Mouse (Mus musculus): ENCODE measurements around the gene Upp2.

The Upp2 gene

DNA sequence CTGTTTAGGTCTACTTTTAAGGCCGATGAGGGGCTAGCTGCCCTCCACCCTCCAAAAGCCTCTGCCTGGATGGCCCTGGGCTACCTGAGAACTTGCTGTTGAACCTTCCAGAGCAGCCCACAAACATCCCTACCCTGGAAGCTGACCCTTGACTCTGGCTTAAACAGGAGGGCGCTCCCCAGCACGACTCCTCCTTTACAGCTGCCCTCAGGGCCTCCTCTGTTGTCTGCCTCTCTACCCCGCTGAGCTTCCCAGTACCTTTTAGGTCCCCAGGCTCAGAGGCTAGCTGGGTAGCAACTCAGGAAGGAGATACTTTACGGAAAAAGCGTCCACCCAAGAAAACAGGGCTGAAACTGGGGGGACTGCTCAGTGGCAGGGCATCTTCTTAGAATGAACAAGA lies 15.2 kb upstream of the Upp2 start:
- DNase-seq (ENCODE audit: low read depth, low spot score) = no peak

DNA sequence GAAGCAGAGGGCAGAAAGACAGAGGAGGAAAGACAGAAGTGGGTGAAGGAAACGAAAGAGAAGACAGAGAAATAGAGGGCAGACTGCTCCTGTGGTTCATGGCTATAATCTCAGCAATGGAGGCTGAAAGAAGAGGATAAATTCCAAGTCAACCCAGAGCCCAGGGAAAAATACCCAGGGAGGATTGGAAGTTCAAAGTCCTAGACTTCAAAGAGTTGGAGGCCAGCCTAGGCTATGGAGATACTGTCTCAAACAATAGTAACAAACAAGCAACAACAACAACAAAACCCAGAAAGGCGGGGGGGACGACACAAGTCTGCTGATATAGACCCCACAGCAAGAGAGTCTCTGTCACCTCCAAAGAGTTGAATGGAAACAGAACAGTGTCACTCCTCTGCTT lies 14.8 kb upstream of the Upp2 start:
- no peak for DNase-seq (ENCODE audit: low read depth, low spot score)

GRCm38 (mm10) chr2:58557045-58557845 lies 9.9 kb upstream of the Upp2 start:
- DNase-seq (ENCODE audit: low read depth, low spot score) = no peak

- DNase-seq (ENCODE audit: low read depth, low spot score) = no peak
Measured at GRCm38 (mm10) chr2:58562137-58562536, 5.0 kb upstream of the Upp2 start.

DNA sequence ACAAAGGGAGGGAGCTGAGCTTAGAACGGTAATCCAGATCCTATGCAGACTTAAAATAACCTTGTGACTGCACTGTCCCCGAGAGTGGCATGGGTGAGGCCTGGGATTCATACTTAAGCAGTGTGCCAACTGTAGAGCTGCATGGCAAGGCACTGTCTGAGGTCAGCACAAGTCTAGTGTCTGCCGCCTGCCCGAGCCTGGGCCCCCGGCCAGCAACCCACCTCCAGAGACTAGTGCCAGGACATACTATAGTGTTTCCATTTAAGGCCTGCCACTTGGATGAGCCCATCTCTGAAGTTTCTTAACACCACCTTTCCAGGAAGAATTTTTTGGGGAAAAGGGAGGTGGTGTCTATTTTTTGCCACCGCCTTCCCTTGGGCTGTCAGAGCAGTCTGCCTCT lies 1.8 kb upstream of the Upp2 start:
- no peak for DNase-seq (ENCODE audit: low read depth, low spot score)

GRCm38 (mm10) chr2:58566049-58566409 lies 1.1 kb upstream of the Upp2 start:
- DNase-seq (ENCODE audit: low read depth, low spot score) = no peak

DNA sequence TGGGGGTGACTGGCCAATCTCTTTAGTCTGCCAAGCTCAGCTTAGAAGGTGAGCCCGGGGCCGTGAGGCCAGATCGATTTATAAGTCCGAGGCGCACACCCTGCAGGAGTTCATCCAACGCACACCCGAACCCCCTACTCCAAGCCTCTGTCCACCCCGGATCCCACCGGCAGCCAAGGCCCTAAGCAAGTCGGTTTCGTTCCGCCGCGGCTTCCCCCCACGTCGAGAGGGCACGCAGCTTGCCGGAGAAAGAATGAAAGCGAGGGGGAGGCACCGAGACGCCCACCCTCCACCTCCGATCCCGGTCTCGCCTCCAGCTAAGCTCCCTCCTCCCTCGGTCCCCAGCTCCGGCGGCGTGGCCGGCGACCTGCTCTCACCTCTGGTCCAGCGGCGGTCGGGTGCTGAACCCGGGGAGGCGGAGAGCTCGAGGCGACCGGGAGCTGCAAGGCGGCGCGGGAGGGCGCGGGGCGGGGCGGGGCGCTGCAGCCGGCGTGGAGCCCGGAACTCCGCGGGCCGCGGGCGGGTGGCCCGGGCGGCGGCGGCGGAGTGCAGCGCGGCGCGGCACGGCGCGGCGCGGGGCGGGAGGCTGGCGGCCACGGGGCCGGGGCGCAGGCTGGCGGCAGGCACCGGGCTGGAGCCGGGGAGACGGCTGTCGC lies 560 bp upstream of the Upp2 start:
- DNase-seq (ENCODE audit: low read depth, low spot score) = peak; percentile 54

GRCm38 (mm10) chr2:58567866-58568719 lies 995 bp downstream of the Upp2 start:
- no peak for DNase-seq (ENCODE audit: low read depth, low spot score)

DNA sequence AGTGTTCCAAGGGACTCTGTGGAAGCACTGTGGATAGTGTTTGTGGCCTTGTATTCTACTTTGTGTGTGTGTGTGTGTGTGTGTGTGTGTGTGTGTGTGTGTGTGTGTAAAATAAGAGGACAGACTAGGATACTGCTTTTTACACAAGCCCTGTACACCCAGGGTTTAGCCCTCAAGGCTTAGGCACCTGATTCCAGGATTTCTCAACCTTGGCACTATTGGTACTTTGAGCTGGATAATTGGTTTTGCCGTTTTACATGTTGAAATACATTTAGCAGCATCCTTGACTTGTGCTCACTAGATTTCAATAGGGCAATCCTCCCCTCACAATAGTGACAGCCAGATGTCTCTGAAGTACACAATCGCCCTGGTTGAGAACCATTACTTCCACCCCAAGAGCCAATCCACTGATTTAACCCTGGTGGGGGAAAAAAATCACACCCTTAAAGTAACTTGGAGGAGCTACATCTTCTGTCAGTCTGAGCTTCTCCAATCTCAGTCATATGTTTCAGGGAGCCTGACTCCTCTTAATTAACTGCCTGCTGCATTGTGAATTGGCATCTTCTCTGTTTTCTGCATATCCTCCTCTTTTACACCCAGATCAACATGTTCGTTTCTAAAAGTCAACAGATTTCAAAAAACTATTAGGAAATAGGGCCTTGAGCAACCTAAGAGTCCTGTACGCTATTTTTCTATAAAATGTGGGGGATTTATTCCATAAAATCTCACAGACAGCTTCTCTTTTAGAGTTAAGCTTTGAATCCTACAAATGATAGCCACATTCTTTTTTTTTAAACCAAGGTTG lies 1.9 kb downstream of the Upp2 start:
- DNase-seq (ENCODE audit: low read depth, low spot score) = no peak

- no peak for DNase-seq (ENCODE audit: low read depth, low spot score)
Measured at GRCm38 (mm10) chr2:58574167-58574566, 7.1 kb downstream of the Upp2 start.

GRCm38 (mm10) chr2:58586311-58586710 lies 19.2 kb downstream of the Upp2 start:
- DNase-seq (ENCODE audit: low read depth, low spot score) = no peak

- DNase-seq (ENCODE audit: low read depth, low spot score) = no peak
Measured at GRCm38 (mm10) chr2:58589637-58590036, 22.5 kb downstream of the Upp2 start.

DNA sequence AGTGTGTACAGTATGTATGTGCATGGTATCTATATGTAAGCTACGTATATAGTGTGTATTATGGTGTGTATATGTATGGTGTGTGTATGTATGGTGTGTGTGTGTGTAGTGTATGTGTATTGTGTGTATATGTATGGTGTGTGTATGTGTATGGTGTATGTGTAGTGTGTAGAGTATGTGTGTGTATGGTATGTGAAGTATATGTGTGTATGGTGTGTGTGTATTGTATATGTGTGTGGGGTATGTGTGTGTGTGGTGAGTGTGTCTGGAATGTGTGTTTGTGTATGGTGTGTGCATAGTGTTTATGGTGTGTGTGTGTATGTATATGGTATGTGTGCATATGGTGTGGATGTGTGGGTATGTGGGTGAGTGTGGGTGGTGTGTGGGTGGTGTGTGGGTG lies 23.0 kb downstream of the Upp2 start:
- no peak for DNase-seq (ENCODE audit: low read depth, low spot score)

- DNase-seq (ENCODE audit: low read depth, low spot score) = no peak
Measured at GRCm38 (mm10) chr2:58595350-58595749, 28.3 kb downstream of the Upp2 start.

DNA sequence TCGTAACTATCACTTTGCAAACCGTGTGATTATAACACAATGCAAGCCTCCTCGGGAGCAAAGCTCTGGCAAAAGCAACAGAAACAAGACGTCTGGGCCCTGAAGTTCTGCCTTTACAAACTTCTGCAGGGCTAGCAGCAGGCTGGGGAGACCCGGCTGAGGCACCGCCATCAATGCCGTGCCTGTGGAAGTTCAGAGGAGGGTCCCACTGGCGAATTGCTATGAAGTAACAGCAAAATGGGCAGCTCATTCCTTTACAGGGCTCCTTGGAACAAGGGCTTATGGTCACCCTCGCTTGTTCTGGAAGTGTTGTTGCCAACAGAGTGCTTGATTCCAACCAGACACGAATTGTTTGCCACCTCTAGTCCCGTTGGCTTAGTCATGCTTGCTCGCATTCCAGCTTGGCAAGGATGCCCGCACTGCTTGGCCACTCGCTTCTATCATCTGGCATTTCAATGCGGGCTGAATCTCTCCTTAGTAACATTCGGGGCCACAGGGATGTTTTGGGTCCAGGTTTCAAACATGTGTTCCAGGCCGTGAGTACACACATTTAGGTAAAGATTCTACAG lies 29.8 kb downstream of the Upp2 start:
- DNase-seq (ENCODE audit: low read depth, low spot score) = no peak

GRCm38 (mm10) chr2:58597556-58597955 lies 30.5 kb downstream of the Upp2 start:
- DNase-seq (ENCODE audit: low read depth, low spot score) = no peak

- no peak for DNase-seq (ENCODE audit: low read depth, low spot score)
Measured at GRCm38 (mm10) chr2:58599639-58600038, 32.5 kb downstream of the Upp2 start.

- no peak for DNase-seq (ENCODE audit: low read depth, low spot score)
Measured at GRCm38 (mm10) chr2:58601382-58601781, 34.3 kb downstream of the Upp2 start.

DNA sequence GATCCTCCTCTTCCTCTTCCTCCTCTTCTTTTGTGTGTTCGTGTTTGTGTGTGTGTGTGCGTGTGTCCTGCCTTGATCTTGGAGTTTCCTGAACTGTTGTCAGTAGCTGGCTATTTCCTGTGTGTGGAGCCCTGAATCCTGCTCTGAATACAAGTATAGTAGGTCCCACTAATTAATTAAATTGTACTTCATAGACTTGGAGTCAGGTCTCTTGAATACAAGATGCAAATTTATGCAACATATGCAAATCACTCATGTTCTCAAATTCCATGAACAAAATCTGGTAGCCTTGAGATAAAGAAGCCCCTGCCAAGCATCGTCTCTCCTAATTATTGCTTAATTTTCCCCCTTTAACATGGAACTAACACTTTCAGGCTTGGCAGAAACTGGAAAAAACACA lies 36.3 kb downstream of the Upp2 start:
- DNase-seq (ENCODE audit: low read depth, low spot score) = no peak

- no peak for DNase-seq (ENCODE audit: low read depth, low spot score)
Measured at GRCm38 (mm10) chr2:58604791-58605190, 37.7 kb downstream of the Upp2 start.

- DNase-seq (ENCODE audit: low read depth, low spot score) = no peak
Measured at GRCm38 (mm10) chr2:58613720-58614119, 46.6 kb downstream of the Upp2 start.

Data from mesoderm, embryonic 11.5 days (tissue).